Mouse (Mus musculus): ENCODE results near the gene Deaf1. TPM values are rescaled to one million over a fixed set of nuclear protein-coding genes. Genes with fewer than 3 reads are reported as not detected.

Deaf1 gene
- polyA plus RNA-seq, 1 experiment from 2014 or later = 237 TPM

DNA sequence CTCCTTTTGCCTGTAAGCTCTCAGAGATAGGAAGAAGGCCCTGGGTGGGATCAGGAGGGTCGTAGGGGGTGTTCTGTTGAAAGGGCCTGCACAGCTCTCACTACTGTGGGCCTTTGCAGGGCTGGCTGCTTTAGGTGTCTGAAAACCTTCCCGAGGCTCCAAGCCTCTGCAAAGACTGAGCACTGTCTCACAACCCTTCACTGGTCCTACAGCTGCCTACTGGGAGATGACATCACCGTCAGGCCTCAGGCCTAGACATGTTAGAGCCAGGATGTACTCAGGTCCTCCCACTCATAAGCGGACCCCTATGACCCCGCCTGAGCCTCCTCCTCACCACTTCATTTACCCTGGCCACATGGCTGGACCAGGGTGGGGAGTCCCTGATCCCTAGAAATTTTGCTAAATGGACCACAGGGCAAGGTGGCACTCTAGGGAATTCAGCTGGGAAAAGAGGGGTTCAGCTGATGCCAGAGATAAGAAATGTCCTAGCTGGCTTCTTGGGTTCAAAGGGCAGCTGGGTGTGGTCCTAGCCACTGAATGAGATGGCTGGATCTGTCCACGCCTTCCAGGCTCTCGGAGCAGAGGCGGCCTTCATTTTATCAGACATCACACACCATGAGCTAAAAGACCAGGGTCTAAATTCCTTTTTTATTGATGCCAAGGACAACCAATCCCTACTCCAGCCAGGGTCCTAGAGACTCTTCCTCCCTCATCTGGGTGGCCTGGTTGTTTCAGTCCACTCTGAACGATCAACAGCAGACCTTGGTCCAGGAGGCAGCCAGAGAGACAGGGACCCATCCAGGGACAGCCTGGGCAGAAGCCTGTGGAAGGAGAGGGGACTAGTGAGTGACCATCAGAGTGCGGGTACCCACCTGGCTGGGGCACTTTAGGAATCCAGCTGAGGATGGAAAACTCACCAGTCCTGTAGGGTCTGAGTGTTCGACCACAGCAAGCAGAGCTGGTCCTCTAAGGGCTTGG, 49.5 kb downstream of the Deaf1 start:
- Histone ChIP-seq H3K4me2 (ENCODE audit: low read length) (peak overlapping the region; percentile 97; the same call in 1 of the 2 replicates), H3K4me3 (ENCODE audit: low read depth, low read length) (no peak overlapping the region; the same call in 1 of the 2 replicates), H3K36me3 (ENCODE audit: control insufficient read depth, insufficient read depth, low read length) (no peaks in the 10 kb centered on the region), H3K4me1 (ENCODE audit: control insufficient read depth, insufficient read depth, low read length) (peaks cover 5% of the 10 kb centered on the region), H3K9me3 (replicated peaks; ENCODE audit: control insufficient read depth, low read length, poor library complexity, severe bottlenecking) (no peaks in the 10 kb centered on the region), H3K9ac (ENCODE audit: low read depth, low read length) (peak overlapping the region; percentile 25; the same call in 1 of the 2 replicates), H3K27ac (ENCODE audit: low read length) (no peak overlapping the region), H3K27me3 (ENCODE audit: control insufficient read depth, insufficient read depth, low read depth, low read length) (peaks cover 5% of the 10 kb centered on the region)
- no peak for ATAC-seq
- WGBS = 89% methylated on average over 11 of the region's 11 CpGs

DNA sequence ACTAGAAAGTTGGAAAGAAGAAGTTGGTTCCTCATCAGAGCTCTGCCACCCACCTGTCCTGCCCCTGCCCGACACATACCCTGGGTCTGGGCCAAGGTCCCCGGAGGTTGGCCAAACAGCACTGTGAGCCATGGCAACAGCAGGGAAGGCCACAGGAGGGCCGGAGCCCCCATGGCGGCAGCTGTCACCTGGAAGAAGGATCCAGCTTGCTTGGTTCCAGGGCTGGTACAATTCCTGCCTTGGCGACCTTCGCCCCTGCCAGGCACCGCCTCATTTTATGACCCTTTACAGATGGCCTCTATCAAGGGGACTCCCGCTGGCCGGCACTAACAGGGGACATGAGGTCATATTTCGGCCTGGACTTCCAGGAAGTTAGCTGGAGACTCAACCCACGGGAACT, 50.9 kb downstream of the Deaf1 start, which contains the start of gene Cdhr5:
Gene Cdhr5, minus strand, starts transcription at position 241 of the 400 bp plus-strand sequence.
- Histone ChIP-seq H3K27ac (ENCODE audit: low read length) (no peak within 1 kb of the TSS), H3K27me3 (ENCODE audit: control insufficient read depth, insufficient read depth, low read depth, low read length) (peaks cover 5% of the 10 kb centered on the region), H3K4me2 (ENCODE audit: low read length) (no peak within 1 kb of the TSS), H3K4me1 (ENCODE audit: control insufficient read depth, insufficient read depth, low read length) (peaks cover 5% of the 10 kb centered on the region), H3K4me3 (ENCODE audit: low read depth, low read length) (no peak within 1 kb of the TSS), H3K9ac (ENCODE audit: low read depth, low read length) (no peak within 1 kb of the TSS), H3K9me3 (replicated peaks; ENCODE audit: control insufficient read depth, low read length, poor library complexity, severe bottlenecking) (no peaks in the 10 kb centered on the region), H3K36me3 (ENCODE audit: control insufficient read depth, insufficient read depth, low read length) (no peaks in the 10 kb centered on the region)
- ATAC-seq = no peak
- 82% methylated on average over 11 of the region's 11 CpGs for WGBS

- whole genome bisulfite sequencing = 89% methylated on average over 9 of the region's 9 CpGs
- Histone ChIP-seq H3K9me3 (replicated peaks; ENCODE audit: control insufficient read depth, low read length, poor library complexity, severe bottlenecking) (no peaks in the 10 kb centered on the region), H3K4me2 (ENCODE audit: low read length) (no peak overlapping the region), H3K27me3 (ENCODE audit: control insufficient read depth, insufficient read depth, low read depth, low read length) (peaks cover 5% of the 10 kb centered on the region), H3K4me1 (ENCODE audit: control insufficient read depth, insufficient read depth, low read length) (peaks cover 5% of the 10 kb centered on the region), H3K9ac (ENCODE audit: low read depth, low read length) (no peak overlapping the region), H3K27ac (ENCODE audit: low read length) (no peak overlapping the region), H3K4me3 (ENCODE audit: low read depth, low read length) (no peak overlapping the region), H3K36me3 (ENCODE audit: control insufficient read depth, insufficient read depth, low read length) (no peaks in the 10 kb centered on the region)
- ATAC-seq = no peak
Measured at GRCm38 (mm10) chr7:141275356-141275755, 52.1 kb downstream of the Deaf1 start.

- H3K36me3 ChIP-seq (ENCODE audit: control insufficient read depth, insufficient read depth, low read length) = no peaks in the 10 kb centered on the region
- H3K4me3 ChIP-seq (ENCODE audit: low read depth, low read length) = no peak overlapping the region
- H3K4me1 ChIP-seq (ENCODE audit: control insufficient read depth, insufficient read depth, low read length) = peaks cover 3% of the 10 kb centered on the region
- ATAC-seq = no peak
- H3K9me3 ChIP-seq (replicated peaks; ENCODE audit: control insufficient read depth, low read length, poor library complexity, severe bottlenecking) = no peaks in the 10 kb centered on the region
- no peak overlapping the region for H3K4me2 ChIP-seq (ENCODE audit: low read length)
- WGBS = 84% methylated on average over 3 of the region's 3 CpGs
- no peak overlapping the region for H3K27ac ChIP-seq (ENCODE audit: low read length)
- no peak overlapping the region for H3K9ac ChIP-seq (ENCODE audit: low read depth, low read length)
- no peaks in the 10 kb centered on the region for H3K27me3 ChIP-seq (ENCODE audit: control insufficient read depth, insufficient read depth, low read depth, low read length)
Measured at GRCm38 (mm10) chr7:141270631-141271030, 56.9 kb downstream of the Deaf1 start.

- ATAC-seq = no peak
- WGBS = 87% methylated on average over 14 of the region's 14 CpGs
- H3K27ac ChIP-seq (ENCODE audit: low read length) = no peak overlapping the region
Measured at GRCm38 (mm10) chr7:141269273-141269545, 58.3 kb downstream of the Deaf1 start.

DNA sequence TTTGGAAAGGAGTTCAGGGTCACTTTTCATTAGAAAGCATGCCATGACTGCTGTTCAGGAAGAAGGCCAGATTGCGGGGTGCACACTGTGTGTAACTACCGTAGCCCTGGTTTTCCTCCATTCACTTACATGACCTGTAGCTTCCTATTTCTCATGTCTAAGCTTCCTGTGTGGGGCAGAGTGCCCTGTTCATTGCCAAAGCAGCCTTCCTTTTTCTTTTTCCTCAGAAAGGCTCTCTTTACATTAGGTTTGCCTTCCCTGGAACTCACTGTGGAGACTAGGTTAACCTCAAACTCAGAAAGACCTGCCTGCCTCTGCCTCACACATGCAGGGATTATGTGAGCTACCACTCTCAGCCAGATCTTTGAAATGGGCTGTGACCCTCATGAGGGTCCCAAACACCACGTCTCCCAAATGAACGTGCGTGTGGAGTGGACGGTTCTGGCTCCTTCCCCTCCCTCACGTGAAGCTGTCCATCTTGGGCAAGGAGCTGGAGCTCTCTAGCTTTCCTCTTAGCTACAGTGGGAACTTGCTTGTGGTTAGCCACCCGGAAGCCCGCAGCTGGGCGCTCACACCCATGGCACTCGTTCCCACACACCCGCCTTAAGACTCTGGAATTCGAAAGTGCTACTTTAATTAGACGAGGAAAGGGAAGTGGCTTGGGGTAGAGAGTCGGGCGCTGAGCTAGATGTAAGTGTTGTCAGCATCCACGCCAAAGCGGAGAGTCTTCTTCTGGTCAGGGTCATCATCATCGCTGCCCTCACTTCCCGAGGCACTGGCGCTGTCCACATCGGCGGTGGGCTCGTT, 58.8 kb downstream of the Deaf1 start:
- Histone ChIP-seq H3K4me3 (ENCODE audit: low read depth, low read length) (no peak overlapping the region), H3K4me1 (ENCODE audit: control insufficient read depth, insufficient read depth, low read length) (peaks cover 6% of the 10 kb centered on the region), H3K36me3 (ENCODE audit: control insufficient read depth, insufficient read depth, low read length) (peaks cover 4% of the 10 kb centered on the region; the same call in 1 of the 2 replicates), H3K9me3 (replicated peaks; ENCODE audit: control insufficient read depth, low read length, poor library complexity, severe bottlenecking) (no peaks in the 10 kb centered on the region), H3K27me3 (ENCODE audit: control insufficient read depth, insufficient read depth, low read depth, low read length) (no peaks in the 10 kb centered on the region), H3K27ac (ENCODE audit: low read length) (no peak overlapping the region), H3K9ac (ENCODE audit: low read depth, low read length) (no peak overlapping the region), H3K4me2 (ENCODE audit: low read length) (no peak overlapping the region)
- 79% methylated on average over 24 of the region's 24 CpGs for WGBS
- no peak for ATAC-seq

More at GRCm38 (mm10) chr7:141269273-141269545, 58.3 kb downstream of the Deaf1 start:
- Histone ChIP-seq H3K4me2 (ENCODE audit: low read length) (no peak overlapping the region), H3K36me3 (ENCODE audit: control insufficient read depth, insufficient read depth, low read length) (no peaks in the 10 kb centered on the region), H3K4me1 (ENCODE audit: control insufficient read depth, insufficient read depth, low read length) (peaks cover 6% of the 10 kb centered on the region), H3K4me3 (ENCODE audit: low read depth, low read length) (no peak overlapping the region), H3K9me3 (replicated peaks; ENCODE audit: control insufficient read depth, low read length, poor library complexity, severe bottlenecking) (no peaks in the 10 kb centered on the region), H3K27me3 (ENCODE audit: control insufficient read depth, insufficient read depth, low read depth, low read length) (no peaks in the 10 kb centered on the region), H3K9ac (ENCODE audit: low read depth, low read length) (no peak overlapping the region)

GRCm38 (mm10) chr7:141265739-141266561, 61.5 kb downstream of the Deaf1 start, which contains the start of gene Irf7:
Gene Irf7, minus strand, starts transcription at chr7:141266481.
- H3K27me3 ChIP-seq (ENCODE audit: control insufficient read depth, insufficient read depth, low read depth, low read length) = no peaks in the 10 kb centered on the region
- WGBS = 14% methylated on average over 25 of the region's 25 CpGs
- H3K4me3 ChIP-seq (ENCODE audit: low read depth, low read length) = peak within 1 kb of the TSS; percentile 27
- ATAC-seq = peak; percentile 59; the same call in 1 of the 2 replicates
- H3K4me1 ChIP-seq (ENCODE audit: control insufficient read depth, insufficient read depth, low read length) = peaks cover 6% of the 10 kb centered on the region
- H3K27ac ChIP-seq (ENCODE audit: low read length) = no peak within 1 kb of the TSS
- H3K9ac ChIP-seq (ENCODE audit: low read depth, low read length) = peak within 1 kb of the TSS; percentile 27; the same call in 1 of the 2 replicates
- H3K36me3 ChIP-seq (ENCODE audit: control insufficient read depth, insufficient read depth, low read length) = peaks cover 18% of the 10 kb centered on the region
- peak within 1 kb of the TSS; percentile 56 for H3K4me2 ChIP-seq (ENCODE audit: low read length)
- no peaks in the 10 kb centered on the region for H3K9me3 ChIP-seq (replicated peaks; ENCODE audit: control insufficient read depth, low read length, poor library complexity, severe bottlenecking)

DNA sequence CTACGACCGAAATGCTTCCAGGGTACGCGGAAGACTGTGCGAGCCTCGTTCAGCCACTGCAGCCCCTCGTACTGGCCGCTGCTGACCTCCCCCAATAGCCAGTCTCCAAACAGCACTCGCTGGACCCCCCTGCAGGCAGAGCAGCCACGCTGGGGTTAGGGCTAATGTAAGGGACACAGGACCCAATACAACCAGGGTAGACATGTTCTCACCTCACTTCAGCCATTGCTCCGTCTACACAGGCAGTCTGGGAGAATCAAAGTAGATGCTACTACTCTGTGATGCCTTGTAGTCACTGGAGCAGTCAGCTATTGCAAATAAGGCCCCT, 62.1 kb downstream of the Deaf1 start:
- H3K9me3 ChIP-seq (replicated peaks; ENCODE audit: control insufficient read depth, low read length, poor library complexity, severe bottlenecking) = no peaks in the 10 kb centered on the region
- H3K4me2 ChIP-seq (ENCODE audit: low read length) = no peak overlapping the region
- 39% methylated on average over 11 of the region's 11 CpGs for WGBS
- peaks cover 22% of the 10 kb centered on the region for H3K36me3 ChIP-seq (ENCODE audit: control insufficient read depth, insufficient read depth, low read length)
- no peaks in the 10 kb centered on the region for H3K27me3 ChIP-seq (ENCODE audit: control insufficient read depth, insufficient read depth, low read depth, low read length)
- ATAC-seq = peak; percentile 9; the same call in 1 of the 2 replicates
- H3K4me3 ChIP-seq (ENCODE audit: low read depth, low read length) = no peak overlapping the region
- no peak overlapping the region for H3K27ac ChIP-seq (ENCODE audit: low read length)
- H3K4me1 ChIP-seq (ENCODE audit: control insufficient read depth, insufficient read depth, low read length) = peaks cover 6% of the 10 kb centered on the region
- H3K9ac ChIP-seq (ENCODE audit: low read depth, low read length) = no peak overlapping the region
